Mouse (Mus musculus): ENCODE measurements at regions not wholly inside any gene's neighbourhood (a gene's known extent, or its start where the extent isn't known, plus 50 kb on each side); places are given as distances from the start of the nearest gene placed in this dataset.

DNA sequence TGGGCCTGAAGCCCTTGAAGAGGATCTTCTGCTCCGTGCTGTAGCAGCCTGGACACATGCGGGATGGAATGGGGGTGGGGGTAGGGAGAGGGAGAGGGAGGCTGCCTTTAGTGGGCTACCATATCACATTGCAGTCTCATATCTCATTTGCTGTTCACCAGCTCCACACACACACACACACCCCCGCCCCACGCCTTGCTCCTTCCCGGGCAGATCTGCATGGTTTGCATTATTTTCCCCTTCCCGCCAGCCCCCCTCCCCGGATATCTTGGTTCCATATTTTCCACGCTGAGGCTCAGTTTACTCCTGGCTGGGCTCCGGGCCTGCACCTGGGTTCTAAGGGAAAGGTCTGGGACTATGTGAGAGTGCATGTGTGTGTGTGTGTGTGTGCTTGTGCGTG, 61.2 kb downstream of the Pja1 start:
- no peak for TF ChIP-seq GATA1 (IDR thresholded peaks at IDR 0.05; ENCODE audit: borderline replicate concordance, low read length)
- TF ChIP-seq FLI1 (IDR thresholded peaks at IDR 0.05; ENCODE audit: low read length), result no peak
